Mouse (Mus musculus) stomach, postnatal 0 days (tissue): ENCODE measurements at regions not wholly inside any gene's neighbourhood (a gene's known extent, or its start where the extent isn't known, plus 50 kb on each side); places are given as distances from the start of the nearest gene placed in this dataset.

Experiments used
- ATAC-seq: fragments of 200-750 bp; cut with Nextera tagmentation; 2 replicates; pipeline ENCODE4 v1.8.0; 2017; ENCODE audit not compliant: low FRiP score, low TSS enrichment
- DNase-seq: peaks from one replicate; pipeline ENCODE4 v3.0.0-alpha.2; 2016; ENCODE audit warnings: low spot score
- H3K27ac ChIP-seq: fragments of 300-500 bp; sonication (generic); replicated peaks from 2 replicates; pipeline ENCODE4 v1.5.1; 2014; ENCODE audit warnings: mild to moderate bottlenecking, control low read depth
- H3K27me3 ChIP-seq: fragments of 300-500 bp; sonication (generic); 2 replicates; pipeline ENCODE4 v1.6.1; 2014; ENCODE audit warnings: low read length; ENCODE audit not compliant: control insufficient read depth, insufficient read depth
- H3K36me3 ChIP-seq: fragments of 300-500 bp; sonication (generic); 2 replicates; pipeline ENCODE4 v1.6.1; 2014; ENCODE audit warnings: low read length, mixed read lengths; ENCODE audit not compliant: control insufficient read depth, insufficient read depth
- H3K4me1 ChIP-seq: fragments of 300-500 bp; sonication (generic); replicated peaks from 2 replicates; pipeline ENCODE4 v1.6.1; 2014; ENCODE audit warnings: antibody characterized with exemption; ENCODE audit not compliant: control insufficient read depth, insufficient read depth
- H3K4me2 ChIP-seq: fragments of 300-500 bp; sonication (generic); replicated peaks from 2 replicates; pipeline ENCODE4 v1.6.1; 2014; ENCODE audit warnings: low read depth, mild to moderate bottlenecking, control low read depth, moderate library complexity
- H3K4me3 ChIP-seq: fragments of 300-500 bp; sonication (generic); 2 replicates; pipeline ENCODE4 v1.5.1; 2014; ENCODE audit warnings: low read depth, low read length, control low read depth
- H3K9ac ChIP-seq: fragments of 300-500 bp; sonication (generic); 2 replicates; pipeline ENCODE4 v1.6.1; 2014; ENCODE audit warnings: mild to moderate bottlenecking, low read length, control low read depth, mixed read lengths
- H3K9me3 ChIP-seq: fragments of 300-500 bp; sonication (generic); 2 replicates; pipeline ENCODE4 v1.6.1; 2016; ENCODE audit warnings: low read length; ENCODE audit not compliant: control insufficient read depth
- CTCF ChIP-seq: IDR thresholded peaks from 2 replicates; pipeline ENCODE4 v1.5.1; 2016; ENCODE audit warnings: antibody characterized with exemption, low read depth, mild to moderate bottlenecking, moderate library complexity
- EP300 ChIP-seq: optimal IDR thresholded peaks from 2 replicates; pipeline ENCODE3; 2016; ENCODE audit warnings: antibody characterized with exemption
- WGBS: fragments of 180-500 bp; shearing (Covaris S2); extraction: QIAGEN DNeasy Blood & Tissue Kit; methylation state at CpG from one replicate; pipeline ENCODE4 v1.1.7; 2014; 5-methylcytosine and 5-hydroxymethylcytosine counted together

DNA sequence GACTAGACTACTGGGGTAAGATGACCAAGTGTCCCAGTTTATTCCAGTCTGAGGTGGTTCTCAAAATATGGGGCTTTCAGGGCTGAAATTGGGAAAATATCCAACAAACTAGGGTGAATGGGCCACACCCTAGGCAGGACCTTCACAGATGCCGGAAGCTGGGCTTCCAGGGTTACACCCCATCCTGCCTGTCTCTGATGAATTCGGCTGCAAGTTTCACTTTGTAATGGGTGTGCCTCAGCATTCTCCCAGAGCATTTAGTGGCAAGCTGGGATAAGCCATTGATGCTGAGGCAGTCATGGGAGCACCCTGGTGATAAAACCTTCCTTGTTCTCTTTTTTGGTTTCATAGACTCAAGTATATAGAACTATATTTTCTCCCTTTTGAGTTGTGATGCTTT lies 60.4 kb upstream of the Pthlh start:
- H3K4me2 ChIP-seq, result no peak overlapping the region
- no peaks in the 10 kb centered on the region for H3K36me3 ChIP-seq
- H3K27me3 ChIP-seq, result no peaks in the 10 kb centered on the region
- DNase-seq (no peak), ATAC-seq (no peak)
- no peak overlapping the region for H3K27ac ChIP-seq
- no peaks in the 10 kb centered on the region for H3K9me3 ChIP-seq
- no peaks in the 10 kb centered on the region for H3K4me1 ChIP-seq
- WGBS, result 70% methylated on average over 2 of the region's 2 CpGs
- no peak overlapping the region for H3K4me3 ChIP-seq
- H3K9ac ChIP-seq, result no peak overlapping the region
- TF ChIP-seq CTCF (no peak), EP300 (no peak)

DNA sequence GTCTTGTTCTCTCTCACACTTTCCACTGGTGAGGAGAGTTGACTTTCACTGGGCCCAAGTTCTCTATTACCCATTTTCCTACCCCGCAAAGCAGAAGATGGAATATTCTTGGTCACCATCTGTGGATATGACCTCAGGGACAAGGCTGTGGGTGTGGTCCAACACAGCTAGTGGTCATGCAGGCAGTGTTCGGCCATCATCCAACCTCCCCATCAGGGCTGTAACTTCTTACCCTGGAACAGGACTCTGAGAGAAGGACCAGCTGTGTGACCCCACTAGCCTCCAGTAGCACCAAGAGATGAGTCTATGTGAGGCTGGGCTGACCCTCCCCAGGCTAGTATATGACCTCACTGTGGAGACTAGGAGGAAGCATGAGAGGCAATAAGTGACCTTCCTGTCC lies 54.1 kb upstream of the Pthlh start:
- H3K4me2 ChIP-seq, result no peak overlapping the region
- H3K4me1 ChIP-seq, result no peaks in the 10 kb centered on the region
- ATAC-seq, result no peak
- H3K4me3 ChIP-seq, result no peak overlapping the region
- WGBS, result 85% methylated on average over 2 of the region's 2 CpGs
- no peak for TF ChIP-seq EP300
- no peak for TF ChIP-seq CTCF
- no peak for DNase-seq
- H3K36me3 ChIP-seq, result no peaks in the 10 kb centered on the region
- H3K9me3 ChIP-seq, result no peaks in the 10 kb centered on the region
- H3K9ac ChIP-seq, result no peak overlapping the region
- H3K27me3 ChIP-seq, result no peaks in the 10 kb centered on the region
- H3K27ac ChIP-seq, result no peak overlapping the region

DNA sequence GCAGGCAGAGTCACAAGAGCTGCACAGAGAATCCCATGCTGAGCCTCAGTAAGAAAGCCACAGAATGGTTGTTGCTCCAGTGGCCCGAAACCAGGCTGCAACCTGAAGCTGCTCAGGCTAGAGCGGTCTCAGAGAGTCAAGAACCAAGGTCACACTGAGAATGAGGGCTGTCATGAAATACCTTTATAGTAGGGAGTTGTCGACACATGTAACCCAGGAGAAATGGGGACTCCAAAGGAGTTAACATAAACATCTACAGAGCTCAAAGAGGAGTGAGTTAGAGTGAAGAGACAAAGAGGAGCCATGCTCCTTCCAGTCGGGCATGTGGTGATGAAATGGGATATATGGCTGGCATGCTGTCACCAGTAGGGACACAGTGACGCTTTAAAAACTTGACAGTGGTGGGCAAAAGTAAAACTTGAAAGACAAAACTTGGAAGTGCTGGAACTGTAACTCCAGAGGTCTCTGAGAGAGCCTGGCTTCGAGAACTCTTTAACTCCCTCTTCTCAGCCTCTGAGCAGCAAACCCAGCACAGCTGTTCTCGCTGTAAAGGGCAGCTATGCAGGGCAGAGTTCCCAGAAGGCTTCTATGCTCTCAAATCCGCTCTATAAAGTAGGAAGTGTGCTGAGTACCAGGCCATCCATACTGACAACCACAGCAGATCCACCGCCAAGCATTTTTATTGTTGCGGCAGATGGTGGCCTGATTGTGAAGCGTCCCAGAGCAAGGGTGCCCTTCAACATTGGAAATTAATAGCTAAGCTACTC lies 52.9 kb upstream of the Pthlh start:
- no peak for TF ChIP-seq CTCF
- no peak for TF ChIP-seq EP300
- 78% methylated on average over 11 of the region's 11 CpGs for whole genome bisulfite sequencing
- Histone ChIP-seq H3K9ac (no peak overlapping the region), H3K9me3 (no peaks in the 10 kb centered on the region), H3K4me1 (no peaks in the 10 kb centered on the region), H3K27me3 (no peaks in the 10 kb centered on the region), H3K36me3 (no peaks in the 10 kb centered on the region), H3K4me2 (no peak overlapping the region), H3K27ac (no peak overlapping the region), H3K4me3 (no peak overlapping the region)
- ATAC-seq (no peak), DNase-seq (no peak)

DNA sequence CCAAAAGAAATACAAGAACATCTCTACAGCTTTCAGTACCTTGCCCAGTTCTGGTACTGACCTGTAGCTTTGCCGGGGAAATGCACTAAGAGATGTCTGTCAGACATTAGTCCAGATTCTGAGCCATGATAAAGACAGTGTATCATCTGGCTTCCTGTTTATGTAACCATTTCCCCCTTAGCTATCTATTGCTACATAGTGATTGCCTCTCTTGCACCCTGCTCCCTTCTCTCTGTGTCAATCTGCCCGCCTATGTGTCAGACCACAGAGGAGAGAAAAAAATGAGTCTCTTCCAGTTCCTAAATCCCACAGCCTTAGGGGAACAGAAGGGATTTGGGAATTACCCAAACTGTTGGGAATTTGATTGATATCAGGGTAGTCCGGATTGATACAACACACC lies 52.2 kb upstream of the Pthlh start:
- no peak for DNase-seq
- WGBS, result 37% methylated on average over 3 of the region's 3 CpGs
- Histone ChIP-seq H3K27me3 (no peaks in the 10 kb centered on the region), H3K4me3 (no peak overlapping the region), H3K9ac (no peak overlapping the region), H3K27ac (no peak overlapping the region), H3K4me1 (no peaks in the 10 kb centered on the region), H3K4me2 (no peak overlapping the region), H3K36me3 (no peaks in the 10 kb centered on the region), H3K9me3 (no peaks in the 10 kb centered on the region)
- TF ChIP-seq CTCF (no peak), EP300 (no peak)
- ATAC-seq, result no peak

DNA sequence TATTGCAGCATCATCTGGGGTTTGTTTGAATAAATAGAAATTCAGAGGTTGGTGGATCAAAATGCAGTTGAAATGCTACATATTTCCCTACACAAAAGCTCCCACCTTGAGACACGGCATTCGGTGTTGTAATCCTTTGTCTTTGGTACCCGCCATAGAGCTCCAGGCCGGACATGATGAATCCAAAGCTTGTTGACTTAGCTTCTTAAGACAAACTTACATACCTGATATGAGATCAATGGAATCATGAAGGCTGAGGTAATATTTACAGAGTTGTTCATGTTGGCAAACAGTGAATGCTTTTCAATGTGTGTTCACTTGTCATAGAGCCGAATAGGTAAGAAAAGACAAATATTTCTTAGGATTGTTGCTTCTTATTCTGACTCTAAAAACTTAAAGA lies 51.2 kb upstream of the Pthlh start:
- Histone ChIP-seq H3K9me3 (no peaks in the 10 kb centered on the region), H3K27me3 (no peaks in the 10 kb centered on the region), H3K4me2 (no peak overlapping the region), H3K36me3 (no peaks in the 10 kb centered on the region), H3K4me1 (no peaks in the 10 kb centered on the region), H3K9ac (no peak overlapping the region), H3K27ac (no peak overlapping the region), H3K4me3 (no peak overlapping the region)
- ATAC-seq (peak; percentile 76; the same call in 1 of the 2 replicates), DNase-seq (peak; percentile 23)
- 54% methylated on average over 5 of the region's 5 CpGs for WGBS
- no peak for TF ChIP-seq EP300
- TF ChIP-seq CTCF, result no peak
